Mouse (Mus musculus): ENCODE measurements around the gene Slc44a1. TPM values are rescaled to one million over a fixed set of nuclear protein-coding genes. Genes with fewer than 3 reads are reported as not detected.

The Slc44a1 gene
- total RNA-seq, 2 experiments from 2014 or later = 29.2 to 30.6 TPM

DNA sequence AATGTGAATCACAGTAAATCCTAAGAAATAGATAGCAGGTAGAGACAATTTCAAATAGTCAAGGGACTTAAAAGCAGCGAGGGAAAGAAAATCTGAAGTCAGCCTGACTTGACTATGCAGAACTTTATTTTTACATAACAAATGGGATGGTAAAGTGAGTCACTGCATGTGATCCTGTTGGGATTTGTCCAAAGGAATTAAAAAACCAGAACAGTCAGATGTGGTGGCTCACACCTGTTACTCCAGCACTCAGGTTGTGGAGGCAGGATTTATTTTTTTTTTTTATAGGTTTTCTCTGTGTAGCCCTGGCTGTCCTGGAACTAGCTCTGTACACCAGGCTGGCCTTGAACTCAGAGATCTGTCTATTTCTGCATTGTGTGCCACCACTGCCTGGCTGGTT, 25.7 kb downstream of the Slc44a1 start:
- no peak for DNase-seq

DNA sequence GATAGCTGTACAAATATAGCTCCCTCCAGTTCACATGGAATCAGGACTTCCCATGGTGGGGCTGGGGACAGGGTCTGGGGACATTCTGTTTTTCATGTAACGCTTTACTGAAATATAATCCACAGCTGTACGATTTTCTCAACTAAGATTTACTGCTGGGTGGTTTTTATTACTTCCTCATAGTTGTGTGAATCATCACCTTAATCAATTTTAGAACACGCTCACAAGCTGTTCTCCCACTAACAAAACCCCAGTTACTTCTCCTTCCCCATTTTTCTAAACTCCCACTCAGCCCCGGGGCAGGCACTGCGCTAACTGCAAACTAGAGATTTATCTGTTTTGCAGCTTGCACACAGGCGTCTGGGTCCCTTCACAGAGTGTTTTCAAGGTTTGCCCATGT, 28.8 kb downstream of the Slc44a1 start:
- peak in 1 of 2 experiments; percentile 29 for DNase-seq

DNA sequence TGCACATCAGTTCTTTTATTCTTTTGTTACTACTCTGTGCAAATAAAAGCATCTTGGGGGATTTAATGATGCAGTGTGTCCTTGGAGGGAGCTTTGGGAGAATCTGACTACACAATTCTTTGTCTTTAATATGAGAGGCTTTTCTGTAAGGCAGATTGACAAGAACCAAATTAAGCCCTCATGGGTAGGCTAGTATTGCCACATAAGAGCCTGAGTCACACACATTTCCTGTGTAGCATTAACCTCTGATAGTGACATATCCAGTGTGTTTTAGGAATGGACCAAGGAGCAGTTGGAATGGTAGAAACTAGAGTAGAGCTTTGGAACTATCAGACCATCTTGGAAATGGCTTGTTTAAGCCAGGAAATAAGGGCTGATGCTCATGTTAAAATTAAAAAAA, 33.9 kb downstream of the Slc44a1 start:
- DNase-seq = no peak

DNA sequence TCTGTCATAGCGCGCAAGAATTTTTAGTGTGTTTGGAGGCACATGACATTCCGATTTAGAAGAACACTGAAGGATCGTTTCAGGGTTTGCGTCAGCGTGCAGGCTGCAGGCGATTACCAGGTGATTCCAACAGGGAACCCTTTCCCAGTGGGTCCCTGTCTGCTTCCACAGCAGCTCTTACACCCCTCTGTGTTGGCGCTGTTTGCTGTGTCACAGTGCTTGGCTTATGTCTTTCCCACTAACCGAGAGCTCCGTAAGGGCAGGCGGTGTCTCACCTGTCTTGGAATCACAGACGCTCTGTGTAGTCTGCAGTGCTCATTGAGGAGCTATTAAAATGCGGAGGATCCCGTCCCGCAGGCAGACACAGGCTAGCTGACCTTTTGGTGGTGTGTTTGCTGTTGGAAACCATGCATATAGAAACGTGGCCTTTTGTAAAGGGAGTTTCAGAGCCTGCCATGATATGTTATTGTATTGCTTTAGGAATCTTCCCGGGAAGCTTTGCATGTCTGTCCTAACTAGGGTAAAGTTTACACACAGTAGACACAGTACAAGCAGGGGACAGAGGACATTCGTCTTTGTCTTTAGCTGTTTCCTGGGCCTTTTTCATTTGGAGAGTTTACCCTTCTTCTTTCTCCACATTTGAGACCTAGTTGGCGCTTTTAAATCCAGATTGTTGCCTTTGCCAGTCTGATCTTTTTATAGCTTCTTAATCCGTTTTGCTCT, 35.2 kb downstream of the Slc44a1 start:
- DNase-seq = no peak

DNA sequence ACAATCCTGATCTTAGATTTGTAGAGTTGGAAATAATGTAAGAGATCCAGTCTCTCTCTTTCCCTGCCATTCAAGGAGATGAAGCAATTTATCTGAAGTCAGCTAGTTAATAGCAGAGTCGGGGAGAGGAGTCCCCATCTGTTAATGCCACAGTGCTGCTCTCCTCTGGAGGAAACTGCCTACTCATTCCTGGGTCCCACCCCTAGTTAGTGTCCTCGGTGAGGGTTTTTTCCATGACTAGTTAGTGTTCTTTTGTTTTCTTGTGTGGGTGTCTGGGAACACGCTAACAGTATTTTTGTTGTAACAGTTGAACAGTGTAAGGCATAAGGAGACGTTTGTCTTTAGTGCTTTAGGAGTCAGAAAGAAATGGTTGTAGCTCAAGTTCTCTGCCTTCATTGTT, 38.4 kb downstream of the Slc44a1 start:
- no peak for DNase-seq

DNA sequence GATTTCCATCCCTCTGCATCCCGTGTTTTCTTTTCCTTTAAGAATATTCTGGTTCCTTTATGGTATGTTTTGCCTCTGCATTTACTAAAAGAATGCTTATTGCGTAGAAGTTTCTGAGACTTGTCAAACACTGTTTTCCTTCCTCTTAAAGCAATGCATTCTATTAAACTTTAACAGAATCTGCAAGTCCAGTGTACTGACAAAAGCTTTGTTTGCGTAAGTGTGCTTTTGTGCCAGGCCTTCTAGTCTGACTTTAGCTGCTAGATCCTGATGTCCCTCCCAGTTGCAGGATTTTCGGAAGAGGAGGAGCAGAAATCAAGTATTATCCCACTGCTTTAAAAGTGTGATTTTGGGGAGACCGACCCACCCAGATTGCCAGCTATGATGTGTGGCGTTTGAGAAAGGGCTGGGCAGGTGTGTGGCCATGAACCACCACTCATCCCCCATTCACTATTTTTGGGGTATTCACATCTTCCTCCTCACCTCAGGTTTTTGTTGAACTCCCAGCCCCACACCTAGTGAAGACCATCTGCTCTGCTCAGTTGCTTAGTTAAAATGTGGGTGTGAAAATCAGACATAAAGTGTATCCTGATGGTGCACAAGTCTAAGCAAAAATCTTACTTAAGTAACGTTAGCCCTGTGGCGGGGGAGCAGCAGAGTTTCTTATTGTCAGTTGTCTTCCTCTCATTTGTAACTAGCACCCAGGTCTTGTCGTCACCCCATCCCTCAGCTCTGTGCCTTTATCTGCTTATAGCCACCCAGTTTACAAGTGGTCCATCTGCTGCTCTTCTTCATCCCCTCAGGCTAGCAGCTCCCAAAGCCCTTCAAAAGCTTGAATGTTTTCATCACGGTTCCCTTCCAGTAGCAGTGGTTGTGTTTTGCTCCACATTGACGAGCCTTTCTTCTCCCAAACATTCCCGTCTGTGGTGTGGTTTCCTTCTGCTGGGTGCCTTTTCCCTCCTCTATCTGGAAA, 47.3 kb downstream of the Slc44a1 start:
- no peak for DNase-seq

DNA sequence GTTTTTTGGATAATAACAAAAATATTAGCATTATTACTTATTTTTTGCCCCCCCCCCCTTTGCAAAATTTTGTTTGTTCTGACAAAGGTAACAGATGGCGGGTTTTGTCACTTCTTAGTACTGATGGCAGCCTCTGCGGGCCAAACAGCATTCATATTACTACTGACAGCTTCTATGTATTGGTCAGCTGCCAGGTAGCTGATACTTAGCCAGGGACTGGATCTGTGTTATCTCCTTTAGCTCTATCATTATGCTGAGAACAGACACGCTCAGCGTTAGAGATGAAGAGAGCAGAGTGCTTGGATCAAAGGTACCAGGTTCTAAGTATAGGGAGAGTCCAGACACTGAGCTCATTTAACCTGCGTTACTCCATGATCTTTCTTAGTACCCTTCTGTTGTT, 48.6 kb downstream of the Slc44a1 start:
- DNase-seq = peak in 1 of 2 experiments; percentile 20

DNA sequence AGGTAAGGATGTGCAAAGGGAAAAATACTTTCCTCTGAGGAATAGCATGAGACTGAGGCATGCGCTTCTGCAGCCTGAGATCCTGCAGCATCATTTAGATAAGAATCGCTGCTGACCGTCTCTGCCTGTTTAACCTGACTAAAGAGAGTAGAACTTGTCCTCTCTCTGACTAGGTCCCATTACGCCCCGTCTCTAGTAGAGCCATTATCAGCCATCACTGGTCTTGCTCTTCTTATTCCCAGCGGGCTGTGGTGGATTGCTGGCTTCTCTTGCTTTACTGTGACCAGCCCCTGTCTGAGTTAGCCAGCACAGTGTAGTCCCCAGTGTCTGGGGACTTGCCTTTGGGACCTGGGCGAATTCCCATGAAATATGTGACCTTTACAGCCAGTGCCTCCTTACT, 50.2 kb downstream of the Slc44a1 start:
- no peak for DNase-seq

DNA sequence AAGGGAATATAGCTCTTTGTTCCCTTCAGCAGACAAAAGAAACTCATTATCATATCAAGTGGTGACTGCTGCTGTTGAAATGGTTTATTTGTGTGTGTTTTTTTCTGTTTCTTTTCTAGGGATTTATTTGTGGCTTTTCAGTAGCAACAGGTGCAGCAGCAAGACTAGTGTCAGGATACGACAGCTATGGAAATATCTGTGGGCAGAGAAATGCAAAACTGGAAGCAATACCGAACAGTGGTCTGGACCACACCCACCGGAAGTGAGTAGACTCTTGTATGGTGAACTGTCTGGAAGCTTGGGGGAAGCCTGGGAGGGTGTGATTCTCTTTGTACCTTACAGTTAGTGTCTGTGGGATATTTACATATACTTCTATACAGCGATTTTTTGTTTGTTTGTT, 51.1 kb downstream of the Slc44a1 start:
- DNase-seq = peak in 1 of 2 experiments; percentile 14

DNA sequence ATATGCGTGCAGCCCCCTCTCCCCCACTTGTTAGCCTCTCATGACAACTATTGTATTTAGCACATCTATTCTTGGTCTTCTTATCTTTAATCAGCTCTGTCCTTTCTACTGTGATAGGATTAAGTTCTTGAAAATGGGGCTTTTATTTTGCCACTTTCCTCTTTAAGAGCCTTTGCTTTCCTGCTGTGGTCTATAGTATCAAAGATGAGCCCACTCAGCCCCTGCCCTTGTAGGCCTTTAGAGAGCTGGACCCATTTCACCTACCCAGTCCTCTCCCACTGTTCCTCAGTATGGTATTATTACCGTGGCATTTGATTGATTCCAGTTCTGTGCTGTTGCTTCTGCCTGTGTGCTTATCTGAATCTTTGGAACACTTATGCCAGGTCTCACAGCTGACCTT, 55.4 kb downstream of the Slc44a1 start:
- DNase-seq = no peak

DNA sequence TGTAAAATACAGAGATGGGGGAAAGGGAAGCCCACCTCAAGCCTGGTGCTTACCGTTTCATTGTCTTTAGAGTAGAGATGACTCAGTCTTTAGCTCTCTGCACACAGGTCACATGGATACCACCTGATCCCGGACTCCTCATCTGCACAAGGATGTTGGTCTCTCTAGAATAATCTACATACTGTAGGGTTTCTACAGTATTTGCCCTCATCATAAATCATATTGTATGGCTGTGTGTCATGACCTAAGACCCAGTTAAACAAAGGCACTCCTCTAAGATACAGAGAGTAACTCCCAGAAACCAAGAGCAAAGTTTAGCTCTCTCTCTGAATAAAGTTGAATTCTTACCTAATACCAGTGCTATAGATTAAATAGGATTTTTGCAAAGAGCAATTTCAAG, 62.6 kb downstream of the Slc44a1 start:
- DNase-seq = no peak

DNA sequence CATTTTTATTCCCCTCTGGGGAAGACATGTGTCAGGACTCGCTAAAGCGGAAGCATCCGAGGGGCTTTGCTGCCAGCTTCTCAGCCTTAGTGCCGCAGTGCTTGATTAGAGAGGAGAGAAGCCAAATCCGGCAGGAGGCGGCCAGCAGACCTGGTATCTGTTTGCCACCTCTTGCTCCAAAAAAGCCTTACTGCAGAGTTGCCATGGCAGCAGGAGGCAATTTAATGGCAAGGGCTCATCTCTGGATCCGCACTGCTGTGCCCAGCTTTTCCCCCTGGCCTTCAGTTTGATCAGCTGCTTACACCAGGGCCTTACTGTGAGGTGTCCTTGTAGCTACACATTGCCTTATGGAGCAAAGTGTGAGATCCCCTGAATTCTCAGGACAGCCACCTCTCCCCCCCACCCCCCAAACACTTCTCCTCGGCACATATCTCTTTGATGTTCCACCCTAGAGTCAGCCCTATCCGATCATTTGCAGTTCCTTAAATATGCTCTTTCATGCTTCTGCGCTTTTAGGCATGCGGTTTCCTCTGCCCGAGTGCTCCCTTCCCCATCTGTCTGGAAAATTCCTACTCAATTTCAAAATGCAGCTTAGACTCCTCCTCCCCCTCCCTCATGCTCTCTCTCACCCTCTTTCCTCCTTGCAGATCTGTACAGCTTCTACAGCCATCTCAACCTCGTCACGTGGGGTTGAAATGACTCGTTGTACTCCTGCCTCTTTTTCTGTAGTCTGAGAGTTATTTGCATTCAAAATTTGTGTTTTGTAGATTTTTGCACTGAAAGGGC, 72.1 kb downstream of the Slc44a1 start:
- peak; percentile 49 to 70 for DNase-seq

DNA sequence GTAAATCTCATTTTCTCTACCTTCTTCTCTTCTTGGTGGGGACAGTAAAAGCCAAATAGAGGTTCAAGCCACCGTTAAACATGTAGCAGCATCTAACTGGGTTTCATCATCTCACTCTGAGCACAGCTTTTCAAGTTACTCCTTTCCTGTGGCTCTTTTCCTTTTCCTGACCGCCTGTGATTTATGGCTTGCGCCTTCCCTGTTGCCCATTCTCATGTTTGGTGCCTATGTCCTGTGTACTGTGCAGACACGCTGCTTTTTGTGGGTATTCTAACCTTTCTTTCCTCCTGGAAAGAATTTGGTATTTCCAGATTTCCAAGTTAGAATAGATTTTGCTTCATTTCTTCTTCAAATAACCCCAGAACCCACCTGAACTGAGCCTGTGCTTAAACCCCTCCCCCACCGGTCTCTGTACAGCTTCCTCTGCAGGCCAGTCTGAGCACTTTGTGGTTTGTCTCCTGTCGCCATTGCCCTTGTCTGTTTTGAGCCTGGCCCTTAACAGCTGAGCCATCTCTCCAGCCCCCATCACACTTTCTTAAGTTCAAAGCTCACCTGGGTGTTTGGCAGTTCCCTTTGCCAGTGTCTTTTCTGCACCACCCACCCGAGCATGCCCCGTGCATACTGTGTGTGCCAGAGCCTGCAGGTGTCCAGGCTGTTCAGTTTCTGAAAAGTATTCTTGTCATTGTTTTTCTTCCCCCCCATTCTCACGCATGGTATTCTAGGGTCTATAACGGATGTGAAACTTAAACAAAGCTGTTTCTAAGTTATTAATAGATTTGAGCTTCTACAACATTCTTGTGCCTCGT, 73.3 kb downstream of the Slc44a1 start:
- no peak for DNase-seq

DNA sequence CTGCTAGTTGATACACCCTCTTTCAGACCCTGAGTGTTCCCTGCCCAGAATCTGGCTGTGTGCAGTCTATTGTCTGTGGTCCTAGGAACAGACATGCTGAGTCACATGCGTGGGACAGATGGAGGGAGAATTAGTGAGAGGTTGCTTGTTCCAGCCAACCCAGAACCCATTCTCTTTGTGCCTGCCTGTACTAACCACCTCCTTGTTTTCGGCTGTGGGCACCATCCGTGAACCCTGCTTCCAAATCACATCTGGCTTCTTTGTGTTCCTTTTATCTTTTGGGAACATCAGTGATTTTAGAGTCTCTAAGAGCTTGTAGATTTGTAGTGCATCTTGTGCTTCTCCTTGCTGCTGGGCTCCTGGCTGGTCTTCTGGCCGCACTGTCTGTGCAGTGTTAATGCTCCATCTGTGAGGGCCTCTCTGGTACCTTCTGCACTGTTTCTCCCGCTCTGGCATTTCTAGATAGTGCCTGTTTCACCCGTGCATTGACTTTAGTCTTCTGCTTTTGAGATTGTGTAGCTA, 75.9 kb downstream of the Slc44a1 start:
- no peak for DNase-seq

DNA sequence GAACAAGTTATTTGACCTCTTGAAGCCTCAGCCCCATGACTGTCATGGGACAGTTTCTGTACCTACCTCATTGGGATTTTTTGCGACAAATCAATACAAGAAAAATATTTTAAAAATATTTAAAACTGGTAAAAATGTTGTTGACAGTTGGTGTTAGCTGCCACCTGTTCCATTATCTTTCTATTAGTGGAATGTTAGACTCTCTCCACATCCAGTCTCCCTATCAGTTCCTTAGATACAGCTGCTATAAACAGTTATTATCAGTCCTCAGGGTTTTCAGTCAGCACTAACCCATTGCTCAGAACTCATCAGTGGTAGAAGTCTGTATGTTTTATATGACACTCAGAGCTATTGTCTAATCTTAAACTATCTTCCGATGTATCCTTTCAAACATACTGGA, 79.2 kb downstream of the Slc44a1 start:
- DNase-seq = no peak

DNA sequence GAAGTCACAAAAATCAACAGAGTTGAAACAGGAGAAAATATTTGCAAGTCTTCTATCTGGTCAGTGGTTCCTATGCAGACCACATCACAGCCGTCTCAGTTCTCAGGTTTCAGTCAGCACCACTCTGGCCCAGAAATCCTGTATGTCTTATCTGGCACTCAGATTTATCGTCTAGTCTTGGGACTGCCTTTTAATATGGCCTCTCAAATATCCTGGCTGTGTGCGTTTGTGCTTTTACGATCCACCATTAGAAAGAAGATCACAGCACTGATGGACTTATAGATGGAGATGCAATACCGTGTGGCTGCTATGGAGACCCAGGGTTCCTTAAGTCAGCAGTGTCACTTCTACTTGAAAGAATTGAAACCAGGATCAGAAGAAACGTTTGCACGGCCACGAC, 80.8 kb downstream of the Slc44a1 start:
- no peak for DNase-seq

DNA sequence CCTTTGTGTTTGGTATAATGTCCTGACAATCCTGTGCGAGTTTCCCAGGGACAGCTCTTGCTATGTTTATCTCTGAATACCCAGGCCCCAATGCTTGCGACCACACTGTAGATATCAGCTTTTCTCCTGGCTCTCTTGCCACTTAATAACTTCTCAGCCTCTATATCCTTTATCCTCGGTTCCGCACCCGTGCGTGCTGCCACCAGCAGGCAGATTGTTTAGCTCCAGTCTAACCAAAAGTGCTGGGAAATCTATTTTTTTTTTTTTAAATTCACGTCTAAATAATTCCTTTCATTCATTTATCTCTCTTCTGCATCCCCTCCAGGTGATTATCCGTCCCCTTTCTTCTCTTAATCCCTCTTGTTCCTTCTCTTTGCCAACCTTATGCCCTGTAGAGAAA, 82.4 kb downstream of the Slc44a1 start:
- no peak for DNase-seq

DNA sequence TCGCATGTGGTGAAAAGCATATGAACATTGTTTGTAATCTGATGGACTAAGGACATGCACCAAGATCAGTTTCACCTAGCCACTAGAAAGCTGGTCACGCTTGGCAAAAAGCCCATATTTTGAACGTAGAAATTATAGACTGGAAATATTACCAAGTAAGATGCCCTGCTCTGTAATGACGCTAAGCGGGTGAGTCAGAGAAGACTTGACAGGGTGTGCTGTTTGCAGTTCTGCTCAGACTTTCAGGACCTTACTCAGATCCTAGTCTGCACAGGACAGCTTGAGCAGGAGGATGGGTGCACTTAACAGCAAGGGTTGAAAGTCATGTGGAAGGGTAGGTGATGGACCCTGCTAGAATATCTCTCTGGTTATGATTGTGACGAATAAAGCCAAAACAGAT, 85.3 kb downstream of the Slc44a1 start:
- DNase-seq = no peak

DNA sequence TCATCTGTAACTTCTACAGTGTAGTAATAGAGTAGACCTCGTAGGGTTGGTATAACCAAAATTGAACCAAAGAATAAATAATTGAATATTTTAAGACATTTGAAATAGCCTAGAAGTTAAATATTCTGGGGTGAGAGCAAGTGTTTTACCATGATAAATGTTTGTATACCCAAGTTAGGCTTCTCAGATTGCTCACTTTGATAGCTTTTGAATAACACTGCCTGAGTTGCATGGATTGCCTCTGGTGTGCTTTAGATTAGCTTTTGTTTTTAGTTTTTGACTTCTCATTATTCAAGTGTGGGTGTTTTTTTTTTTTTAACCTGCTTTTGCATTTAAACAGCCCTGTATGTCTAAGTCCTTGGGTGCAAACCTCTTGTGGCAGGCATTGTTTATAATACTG, 85.8 kb downstream of the Slc44a1 start:
- no peak for DNase-seq

DNA sequence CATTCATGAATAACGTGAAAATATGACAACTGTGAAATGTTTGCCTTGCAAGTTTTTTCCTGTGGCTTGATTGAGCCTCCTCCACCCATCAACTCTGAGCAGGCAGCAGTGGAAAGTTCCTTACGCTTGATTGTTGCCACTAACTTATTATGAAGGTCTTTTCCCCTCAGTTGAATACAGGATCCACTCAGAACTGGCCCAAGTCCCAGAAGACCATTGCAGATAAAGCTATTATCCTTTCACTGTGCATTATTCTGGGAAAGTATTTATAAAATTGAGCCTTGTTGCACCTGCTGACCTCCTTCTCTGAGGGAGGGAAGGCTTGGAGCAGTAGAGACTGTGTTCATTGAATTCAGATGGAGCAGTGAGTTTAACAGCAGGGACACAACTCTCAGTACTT, 86.2 kb downstream of the Slc44a1 start:
- DNase-seq = no peak

DNA sequence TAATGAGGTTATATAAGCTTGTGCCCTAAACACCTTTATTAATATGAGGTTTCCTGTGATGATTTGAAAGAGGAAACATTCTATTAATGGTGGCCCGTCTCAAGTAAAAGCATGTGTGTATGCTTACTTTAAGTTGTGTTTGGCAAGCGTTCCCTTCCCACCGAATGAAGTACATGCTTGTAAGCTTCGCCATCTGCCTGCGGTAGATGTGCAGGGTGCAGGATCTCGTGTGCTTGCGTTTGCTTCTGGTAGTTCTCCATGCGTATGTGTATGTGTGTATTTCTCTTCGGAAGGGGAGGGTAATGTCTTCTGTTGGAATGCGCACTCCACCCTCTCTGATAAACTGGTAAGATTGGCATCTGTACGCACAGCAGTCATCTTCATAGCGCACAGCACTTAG, 95.6 kb downstream of the Slc44a1 start:
- no peak for DNase-seq

DNA sequence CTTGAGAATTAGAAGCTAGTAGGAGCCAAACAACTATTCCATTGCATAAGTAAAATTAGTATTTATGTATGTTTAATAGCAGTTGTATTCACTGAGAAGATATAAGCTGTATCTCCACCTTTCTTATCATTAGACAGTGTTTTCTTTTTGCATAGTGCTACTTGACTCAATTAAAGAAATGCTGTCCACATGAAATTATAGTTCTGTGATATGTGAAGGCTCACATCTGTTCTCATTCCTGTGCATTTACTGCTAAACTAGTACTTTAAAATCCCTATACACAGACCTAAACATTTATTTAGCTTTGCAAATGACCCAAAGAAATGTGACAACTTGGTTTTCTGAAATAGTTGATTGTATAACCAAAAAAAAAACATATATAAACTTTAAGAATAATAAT, 96.9 kb downstream of the Slc44a1 start:
- DNase-seq = no peak

All from heart, adult 18-20 months (tissue).